Mouse (Mus musculus) small intestine, adult 2 months (tissue): Measurements from ENCODE around the gene Mlf2. TPM values are rescaled to one million over a fixed set of nuclear protein-coding genes. Genes with fewer than 3 reads are reported as not detected.

Experiments used
- H3K27ac ChIP-seq: fragments of 200-500 bp; 2 replicates; pipeline ENCODE4 v1.5.1; 2012; ENCODE audit warnings: low read depth, low read length, control low read depth, inconsistent platforms; ENCODE audit not compliant: insufficient read depth
- H3K27me3 ChIP-seq: fragments of 200-500 bp; 2 replicates; pipeline ENCODE4 v1.6.1; 2012; ENCODE audit warnings: mild to moderate bottlenecking, moderate library complexity, low read length, inconsistent platforms; ENCODE audit not compliant: control insufficient read depth, insufficient read depth
- H3K36me3 ChIP-seq: fragments of 200-500 bp; 2 replicates; pipeline ENCODE4 v1.6.1; 2012; ENCODE audit warnings: mild to moderate bottlenecking, low read length, control low read depth, inconsistent platforms; ENCODE audit not compliant: control insufficient read depth, insufficient read depth
- H3K4me1 ChIP-seq: fragments of 200-500 bp; 2 replicates; pipeline ENCODE4 v1.6.1; 2012; ENCODE audit warnings: low read length, inconsistent platforms, mixed read lengths; ENCODE audit not compliant: control insufficient read depth, insufficient read depth, insufficient read length
- H3K4me3 ChIP-seq: fragments of 200-500 bp; 2 replicates; pipeline ENCODE4 v1.5.1; 2012; ENCODE audit warnings: low read depth, mild to moderate bottlenecking, control low read depth, inconsistent platforms, low read length, moderate library complexity
- CTCF ChIP-seq: fragments of 200-500 bp; IDR thresholded peaks from 2 replicates; pipeline ENCODE4 v1.5.1; 2012; ENCODE audit warnings: low read depth, mild to moderate bottlenecking, control low read depth, inconsistent platforms, low read length, moderate library complexity, mixed read lengths; ENCODE audit not compliant: insufficient replicate concordance, insufficient read length; ENCODE audit errors: extremely low read depth
- POLR2A ChIP-seq: fragments of 200-500 bp; IDR thresholded peaks from 2 replicates; pipeline ENCODE4 v1.6.1; 2012; ENCODE audit warnings: low read depth, mild to moderate bottlenecking, control low read depth, inconsistent platforms, low read length, moderate library complexity
- WGBS: fragments of 180-500 bp; shearing (Covaris S2); methylation state at CpG from one replicate; pipeline ENCODE4 v1.1.7; 2018; 5-methylcytosine and 5-hydroxymethylcytosine counted together
- polyA plus RNA-seq: library from polyadenylated mRNA; depleted of rRNA; stranded (reverse); fragments of >200 nt; gene quantifications from 2 replicates; pipeline ENCODE4 v1.2.3, GENCODE M21; 2012

Gene Mlf2
- polyA plus RNA-seq, 1 experiment: 412 TPM

DNA sequence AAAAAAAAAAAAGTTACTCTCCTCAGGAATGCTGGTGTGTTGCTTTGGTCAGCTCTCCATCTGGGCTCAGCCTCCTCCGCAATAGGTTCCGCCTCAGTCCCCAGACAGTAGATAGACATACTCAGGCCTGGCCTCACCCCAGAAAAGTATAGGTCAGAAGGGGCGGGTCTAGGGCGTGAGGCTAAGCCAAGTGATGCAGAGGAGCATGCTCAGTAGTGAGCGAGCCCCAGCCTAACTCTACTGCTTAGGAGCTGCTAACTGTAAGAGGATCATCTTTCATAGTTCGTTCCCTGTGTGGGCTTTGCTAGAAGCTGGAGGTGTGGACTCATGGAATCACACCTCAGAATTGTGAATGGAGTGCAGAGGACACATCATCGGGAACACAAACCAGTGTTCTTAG, 7.4 kb downstream of the Mlf2 start:
- Histone ChIP-seq H3K4me3 (no peak overlapping the region), H3K4me1 (peaks cover 15% of the 10 kb centered on the region), H3K36me3 (peaks cover 35% of the 10 kb centered on the region), H3K27me3 (no peaks in the 10 kb centered on the region), H3K27ac (no peak overlapping the region)
- TF ChIP-seq CTCF: no peak
- no peak for TF ChIP-seq POLR2A
- 78% methylated on average over 7 of the region's 7 CpGs for WGBS

DNA sequence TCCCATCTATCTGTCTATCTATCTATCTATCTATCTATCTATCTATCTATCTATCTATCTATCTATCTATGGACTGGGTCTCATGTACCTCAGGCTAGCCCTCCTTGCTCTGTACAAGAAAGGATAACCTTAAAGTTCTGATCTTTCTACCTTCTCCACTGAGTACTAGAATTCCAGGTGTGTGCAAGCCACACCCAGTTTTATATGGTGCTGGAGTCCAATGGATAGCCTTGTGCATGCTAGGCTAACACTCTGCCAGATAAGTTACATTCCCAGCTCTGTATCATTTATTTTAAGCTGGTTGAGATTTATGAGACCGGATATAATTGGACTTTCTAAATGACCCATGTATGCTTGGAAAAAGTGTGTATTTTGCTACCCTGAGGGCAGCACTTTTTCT, 10.5 kb downstream of the Mlf2 start:
- WGBS: 30% methylated on average over 1 of the region's 1 CpGs
- H3K4me3 ChIP-seq: no peak overlapping the region
- no peaks in the 10 kb centered on the region for H3K27me3 ChIP-seq
- H3K27ac ChIP-seq: 0 out of 2 replicates have a peak overlapping the region, but pooled peaks have one; percentile 63
- peaks cover 6% of the 10 kb centered on the region for H3K4me1 ChIP-seq
- no peak for TF ChIP-seq POLR2A
- no peak for TF ChIP-seq CTCF
- H3K36me3 ChIP-seq: peaks cover 6% of the 10 kb centered on the region

DNA sequence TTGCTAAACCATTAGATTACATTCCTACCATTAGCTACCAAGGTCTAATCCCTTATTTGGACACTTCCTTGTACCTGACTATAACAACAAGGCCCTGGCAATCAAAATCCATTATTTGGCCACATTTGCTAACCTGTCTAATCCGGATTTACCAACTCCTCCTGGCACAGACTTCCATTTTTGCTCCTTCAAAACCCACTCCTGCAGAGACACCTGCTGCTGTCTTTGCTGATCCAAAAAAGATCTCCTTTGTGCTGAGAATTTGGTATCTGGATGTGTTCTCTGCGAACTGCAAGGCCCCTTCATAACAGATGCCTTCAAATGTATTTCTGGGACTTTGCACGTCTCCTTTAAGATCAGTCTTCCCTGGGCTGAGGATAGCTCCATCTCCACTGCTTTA, 12.3 kb downstream of the Mlf2 start:
- no peak for TF ChIP-seq CTCF
- TF ChIP-seq POLR2A: no peak
- peak overlapping the region; percentile 48; the same call in 1 of the 2 replicates for H3K27ac ChIP-seq
- WGBS: 87% methylated on average over 3 of the region's 3 CpGs
- H3K4me1 ChIP-seq: peaks cover 6% of the 10 kb centered on the region
- no peak overlapping the region for H3K4me3 ChIP-seq
- H3K36me3 ChIP-seq: no peaks in the 10 kb centered on the region
- no peaks in the 10 kb centered on the region for H3K27me3 ChIP-seq

DNA sequence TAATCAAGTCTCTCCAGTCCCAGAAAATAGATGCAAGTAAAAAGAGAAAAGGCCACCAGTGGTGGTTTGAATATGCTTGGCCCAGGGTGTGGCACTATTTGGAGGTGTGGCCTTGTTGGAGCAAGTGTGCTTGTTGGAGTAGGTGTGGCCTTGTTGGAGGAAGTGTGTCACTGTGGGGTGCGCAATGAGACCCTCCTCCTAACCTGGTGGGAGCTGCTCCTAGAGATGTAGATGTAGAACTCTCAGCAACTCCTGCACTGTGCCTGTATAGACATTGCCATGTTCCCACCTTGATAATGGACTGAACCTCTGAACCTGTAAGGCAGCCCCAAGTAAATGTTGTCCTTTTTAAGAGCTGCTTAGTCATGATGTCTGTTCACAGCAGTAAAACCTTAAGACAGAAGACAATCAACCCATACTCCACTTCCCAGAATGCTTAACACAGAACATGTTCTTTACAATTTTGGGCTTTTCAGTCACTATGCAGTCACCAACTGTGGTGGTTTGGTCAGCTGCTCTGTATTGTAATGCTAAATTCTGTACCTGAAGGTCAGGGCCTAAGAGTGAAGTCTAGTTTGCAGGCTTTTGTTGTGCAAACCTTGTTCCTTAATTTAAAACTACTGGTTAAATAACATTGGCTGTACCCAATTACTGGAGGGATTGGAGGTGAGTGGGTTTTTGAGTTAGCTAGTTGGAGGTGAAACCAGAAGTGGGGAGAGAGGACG, 23.0 kb downstream of the Mlf2 start:
- no peak for TF ChIP-seq CTCF
- TF ChIP-seq POLR2A: no peak
- 95% methylated on average over 2 of the region's 2 CpGs for WGBS
- peaks cover 2% of the 10 kb centered on the region; the same call in 1 of the 2 replicates for H3K4me1 ChIP-seq
- H3K36me3 ChIP-seq: peaks cover 17% of the 10 kb centered on the region
- H3K27ac ChIP-seq: no peak overlapping the region
- no peak overlapping the region for H3K4me3 ChIP-seq
- H3K27me3 ChIP-seq: no peaks in the 10 kb centered on the region

DNA sequence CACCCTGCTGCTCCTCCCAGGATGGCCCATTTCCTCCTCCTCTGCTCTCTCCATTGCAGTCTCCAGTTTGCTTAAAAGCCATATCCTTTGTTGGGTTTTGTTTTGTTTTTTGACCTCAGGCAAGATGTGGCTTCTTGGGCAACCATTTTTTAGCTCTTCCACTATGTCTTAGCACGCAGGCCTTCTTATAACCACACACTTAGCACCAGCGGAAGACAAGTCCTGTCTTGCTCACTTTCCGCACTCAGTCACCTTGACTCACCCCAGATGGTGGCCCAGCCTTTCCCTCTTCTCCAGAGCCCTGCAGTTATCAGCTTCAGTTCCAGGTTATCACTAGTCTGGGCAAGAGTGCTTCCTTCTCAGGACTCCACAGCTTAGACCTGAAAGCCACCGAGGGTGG, 24.0 kb downstream of the Mlf2 start:
- no peaks in the 10 kb centered on the region for H3K27me3 ChIP-seq
- no peak overlapping the region for H3K4me3 ChIP-seq
- peaks cover 27% of the 10 kb centered on the region for H3K36me3 ChIP-seq
- TF ChIP-seq CTCF: no peak
- no peak for TF ChIP-seq POLR2A
- peaks cover 2% of the 10 kb centered on the region; the same call in 1 of the 2 replicates for H3K4me1 ChIP-seq
- H3K27ac ChIP-seq: no peak overlapping the region
- 94% methylated on average over 4 of the region's 4 CpGs for WGBS

DNA sequence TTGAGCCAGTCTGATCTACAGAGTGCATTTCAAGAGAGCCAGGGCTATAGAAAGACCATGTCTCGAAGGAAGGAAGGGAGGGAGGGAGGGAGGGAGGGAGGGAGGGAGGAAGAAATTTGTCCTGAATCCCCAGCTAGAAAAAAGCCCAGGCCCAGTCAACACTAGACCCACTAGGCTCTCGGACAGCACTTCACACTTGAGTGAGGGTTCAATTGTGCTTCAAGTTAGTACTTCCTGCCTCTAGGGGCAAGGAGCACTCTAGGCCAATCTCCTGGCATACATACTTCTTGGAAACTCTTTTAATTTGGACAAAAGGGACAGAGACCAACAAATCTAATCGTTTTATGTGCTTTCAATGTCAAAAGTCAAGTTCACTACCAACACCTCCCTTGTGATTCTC, 26.9 kb downstream of the Mlf2 start:
- Histone ChIP-seq H3K27me3 (no peaks in the 10 kb centered on the region), H3K27ac (no peak overlapping the region), H3K4me3 (no peak overlapping the region), H3K4me1 (peaks cover 2% of the 10 kb centered on the region; the same call in 1 of the 2 replicates), H3K36me3 (peaks cover 36% of the 10 kb centered on the region)
- 73% methylated on average over 3 of the region's 3 CpGs for WGBS
- TF ChIP-seq POLR2A (no peak), CTCF (no peak)

DNA sequence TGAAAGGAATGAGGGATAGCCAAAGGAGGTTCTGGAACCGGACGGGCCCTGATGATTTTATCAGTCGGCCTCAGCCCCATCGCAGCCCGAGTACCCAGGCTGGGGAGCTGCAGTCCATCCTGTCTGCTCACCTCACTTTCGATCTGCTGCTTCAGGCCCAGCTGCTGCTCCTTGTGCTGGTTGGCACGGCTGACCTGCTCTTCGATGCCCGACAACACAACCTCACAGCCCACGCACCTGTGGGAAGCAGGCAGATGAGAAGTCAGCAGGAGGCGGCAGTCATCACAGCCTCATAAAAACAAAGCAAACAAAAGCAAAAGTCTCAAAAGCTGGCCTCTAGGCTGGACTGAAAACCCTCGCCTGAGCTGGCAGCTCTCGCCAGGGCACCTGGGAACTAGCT, 28.8 kb downstream of the Mlf2 start:
- WGBS: 87% methylated on average over 13 of the region's 13 CpGs

DNA sequence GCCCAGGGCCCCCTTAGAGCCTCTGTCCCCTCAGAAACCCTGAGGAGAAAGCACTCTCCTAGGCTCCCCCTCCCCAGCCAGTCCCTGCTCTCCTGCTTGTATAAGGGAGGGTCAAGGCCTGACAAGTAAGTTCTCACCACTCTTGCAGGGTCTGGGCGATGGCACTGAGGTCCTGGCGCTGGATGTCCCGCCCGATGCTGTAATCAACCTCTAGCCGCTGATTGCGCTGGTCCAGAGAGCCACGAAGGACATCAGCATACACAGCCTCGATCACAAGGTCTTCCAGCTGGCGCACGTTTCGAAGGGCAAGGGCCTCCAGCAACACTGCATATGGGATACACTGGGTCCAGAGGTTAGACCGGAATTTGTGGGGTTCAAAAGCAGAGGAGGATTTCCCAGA, 29.8 kb downstream of the Mlf2 start:
- no peak overlapping the region for H3K4me3 ChIP-seq
- no peak overlapping the region for H3K27ac ChIP-seq
- H3K36me3 ChIP-seq: peaks cover 35% of the 10 kb centered on the region
- WGBS: 87% methylated on average over 12 of the region's 12 CpGs
- no peaks in the 10 kb centered on the region for H3K27me3 ChIP-seq
- peaks cover 8% of the 10 kb centered on the region for H3K4me1 ChIP-seq
- TF ChIP-seq CTCF: no peak
- no peak for TF ChIP-seq POLR2A

More for the DNA sequence above, 28.8 kb downstream of the Mlf2 start:
- H3K4me3 ChIP-seq: no peak overlapping the region
- H3K4me1 ChIP-seq: peaks cover 7% of the 10 kb centered on the region
- peaks cover 36% of the 10 kb centered on the region for H3K36me3 ChIP-seq
- no peak for TF ChIP-seq CTCF
- TF ChIP-seq POLR2A: no peak
- H3K27me3 ChIP-seq: no peaks in the 10 kb centered on the region
- H3K27ac ChIP-seq: no peak overlapping the region
